Mouse (Mus musculus) brown adipose tissue, adult 24 weeks (tissue): Measurements from ENCODE around the gene Tbc1d13. TPM values are rescaled to one million over a fixed set of nuclear protein-coding genes. Genes with fewer than 3 reads are reported as not detected.
"Not testable (repeated sequence)": the region's sequence is repeated elsewhere in the genome, so short reads cannot be mapped to it uniquely, and the experiment has no call there.

Experiments used
- H3K27ac ChIP-seq: fragments of 200-500 bp; replicated peaks from 2 replicates; pipeline ENCODE4 v1.5.1; 2012; ENCODE audit warnings: low read depth, mild to moderate bottlenecking, low read length
- H3K4me1 ChIP-seq: fragments of 200-500 bp; 2 replicates; pipeline ENCODE4 v1.6.1; 2012; ENCODE audit warnings: low read length, mixed read lengths; ENCODE audit not compliant: control insufficient read depth, insufficient read depth, insufficient read length
- H3K4me3 ChIP-seq: fragments of 200-500 bp; 2 replicates; pipeline ENCODE4 v1.5.1; 2012; ENCODE audit warnings: low read depth, mild to moderate bottlenecking, low read length, moderate library complexity; ENCODE audit not compliant: insufficient read depth
- polyA plus RNA-seq: library from polyadenylated mRNA; stranded (reverse); fragments of >200 nt; gene quantifications from 2 replicates; pipeline ENCODE4 v1.2.4, GENCODE M21; 2012; ENCODE audit not compliant: missing spikeins, insufficient read depth, insufficient read length

The Tbc1d13 gene
- polyA plus RNA-seq, 1 experiment: 38.6 TPM

GRCm38 (mm10) chr2:30147466-30147865 lies 13.9 kb downstream of the Tbc1d13 start:
- H3K4me1 ChIP-seq: peaks cover 8% of the 10 kb centered on the region; the same call in 1 of the 2 replicates
- no peak overlapping the region for H3K4me3 ChIP-seq
- H3K27ac ChIP-seq: peak overlapping the region; percentile 55

DNA sequence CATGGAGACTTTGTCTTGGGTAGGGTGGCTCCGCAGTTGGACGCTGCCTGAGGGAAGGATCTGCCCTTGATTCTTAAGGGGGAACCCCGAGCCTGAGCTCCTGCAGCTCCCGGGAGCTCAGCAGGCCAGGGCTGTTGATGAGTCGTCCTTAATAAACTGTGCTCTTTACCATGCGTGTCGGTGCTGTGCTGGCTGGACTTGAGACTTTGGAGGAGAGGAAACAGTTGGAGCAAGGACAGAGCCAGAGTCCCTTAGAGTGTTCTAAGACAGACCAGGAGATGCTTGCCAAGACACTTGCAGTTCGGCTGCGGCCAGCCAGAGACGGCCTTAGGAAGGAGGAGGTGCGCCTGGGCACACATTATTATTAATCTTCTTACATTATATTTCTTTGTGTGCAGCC lies 18.3 kb downstream of the Tbc1d13 start:
- peaks cover 10% of the 10 kb centered on the region for H3K4me1 ChIP-seq
- no peak overlapping the region for H3K4me3 ChIP-seq
- no peak overlapping the region for H3K27ac ChIP-seq

DNA sequence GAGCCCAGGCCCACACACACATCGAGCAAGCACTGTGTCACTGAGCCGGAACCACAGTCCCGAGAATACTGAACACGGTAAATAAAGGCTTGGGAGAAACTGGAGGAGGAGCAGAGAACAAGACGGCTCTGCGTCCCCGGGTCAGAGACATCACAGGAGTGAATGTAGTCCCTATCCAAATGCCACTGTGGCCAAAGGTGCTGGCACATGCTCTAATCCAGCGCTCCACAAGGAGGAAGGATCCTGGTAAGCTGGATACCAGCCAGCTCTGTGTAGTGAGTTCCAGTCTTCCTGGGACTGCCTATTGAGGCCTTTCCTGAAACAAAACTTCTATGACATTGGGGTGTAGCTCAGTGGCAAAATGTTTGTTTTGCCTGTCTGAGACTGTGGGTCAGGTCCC lies 19.1 kb downstream of the Tbc1d13 start:
- Histone ChIP-seq H3K4me3 (no peak overlapping the region), H3K27ac (peak overlapping the region; percentile 15), H3K4me1 (peaks cover 10% of the 10 kb centered on the region)

DNA sequence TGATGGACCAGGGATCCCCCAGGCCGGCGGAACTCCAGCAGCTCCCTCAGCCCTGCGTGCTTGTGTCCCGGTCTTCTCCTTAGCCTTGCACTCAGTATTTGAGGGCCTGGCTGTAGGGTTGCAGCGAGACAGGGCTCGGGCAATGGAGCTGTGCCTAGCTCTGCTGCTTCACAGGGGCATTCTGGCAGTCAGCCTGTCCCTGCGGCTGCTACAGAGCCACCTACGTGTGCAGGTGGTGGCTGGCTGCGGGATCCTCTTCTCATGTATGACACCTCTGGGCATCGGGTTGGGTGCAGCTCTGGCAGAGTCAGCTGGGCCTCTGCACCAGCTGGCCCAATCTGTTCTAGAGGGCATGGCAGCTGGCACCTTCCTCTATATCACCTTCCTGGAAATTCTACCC lies 26.3 kb downstream of the Tbc1d13 start:
- not testable (repeated sequence) for H3K4me3 ChIP-seq, H3K27ac ChIP-seq, H3K4me1 ChIP-seq

GRCm38 (mm10) chr2:30161809-30162208 lies 28.3 kb downstream of the Tbc1d13 start:
- H3K4me3 ChIP-seq: no peak overlapping the region
- no peak overlapping the region for H3K27ac ChIP-seq
- no peaks in the 10 kb centered on the region for H3K4me1 ChIP-seq

GRCm38 (mm10) chr2:30164340-30164932 lies 30.9 kb downstream of the Tbc1d13 start:
- Histone ChIP-seq H3K4me1 (no peaks in the 10 kb centered on the region), H3K27ac (no peak overlapping the region)

GRCm38 (mm10) chr2:30166677-30167076 lies 33.1 kb downstream of the Tbc1d13 start:
- H3K27ac ChIP-seq: no peak overlapping the region
- no peak overlapping the region for H3K4me3 ChIP-seq
- H3K4me1 ChIP-seq: no peaks in the 10 kb centered on the region

More at GRCm38 (mm10) chr2:30164340-30164932, 30.9 kb downstream of the Tbc1d13 start:
- H3K4me3 ChIP-seq: no peak overlapping the region

DNA sequence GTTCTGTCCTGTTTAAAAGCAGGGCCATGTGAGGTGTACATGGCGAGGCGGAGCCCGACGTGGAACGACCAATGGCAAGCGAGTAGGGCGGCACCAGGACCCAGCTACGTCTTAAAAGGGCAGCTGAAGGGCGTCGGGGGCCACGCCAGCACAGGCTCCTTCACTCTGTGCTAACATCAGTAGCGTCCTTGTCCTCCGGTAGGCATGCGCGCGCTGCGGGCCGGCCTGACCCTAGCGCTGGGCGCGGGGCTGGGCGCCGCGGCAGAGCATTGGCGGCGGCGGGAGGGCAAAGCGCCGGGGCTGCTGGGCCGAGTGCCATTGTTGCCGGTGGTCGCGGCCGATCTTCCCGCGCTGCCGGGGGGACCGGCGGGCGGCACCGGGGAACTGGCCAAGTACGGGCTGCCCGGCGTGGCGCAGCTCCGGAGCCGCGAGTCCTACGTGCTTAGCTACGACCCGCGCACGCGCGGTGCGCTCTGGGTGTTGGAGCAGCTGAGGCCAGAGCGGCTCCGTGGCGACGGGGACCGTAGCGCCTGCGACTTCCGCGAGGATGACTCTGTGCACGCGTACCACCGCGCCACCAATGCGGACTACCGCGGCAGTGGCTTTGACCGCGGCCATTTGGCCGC lies 37.9 kb downstream of the Tbc1d13 start, which contains the start of gene Endog:
TSS of gene Endog (plus strand) at position 123 of the 626 bp plus-strand sequence.
- H3K4me1 ChIP-seq: peaks cover 3% of the 10 kb centered on the region; the same call in 1 of the 2 replicates
- H3K27ac ChIP-seq: peak within 1 kb of the TSS; percentile 60
- H3K4me3 ChIP-seq: peak within 1 kb of the TSS; percentile 72

DNA sequence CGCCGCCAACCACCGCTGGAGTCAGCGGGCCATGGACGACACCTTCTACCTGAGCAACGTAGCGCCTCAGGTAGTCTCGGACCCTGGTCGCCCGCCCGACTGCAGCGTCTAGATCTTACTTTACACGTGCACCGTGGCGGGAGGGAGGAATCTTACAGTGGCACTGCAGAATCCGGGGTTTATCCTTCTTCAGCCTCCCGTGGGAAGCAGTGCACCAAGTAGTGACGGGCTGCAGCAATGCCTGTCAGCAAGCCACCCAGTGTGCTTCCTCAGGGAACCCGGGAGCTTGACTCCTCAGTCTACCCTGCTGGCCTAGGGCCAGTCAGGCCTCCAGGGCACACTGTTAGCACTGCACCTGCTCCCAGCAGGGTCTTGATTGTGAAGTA lies 38.4 kb downstream of the Tbc1d13 start:
- Histone ChIP-seq H3K27ac (no peak overlapping the region), H3K4me3 (peak overlapping the region; percentile 72), H3K4me1 (peaks cover 3% of the 10 kb centered on the region)

GRCm38 (mm10) chr2:30173541-30174240 lies 40.1 kb downstream of the Tbc1d13 start:
- Histone ChIP-seq H3K4me3 (no peak overlapping the region), H3K27ac (no peak overlapping the region), H3K4me1 (peaks cover 12% of the 10 kb centered on the region)

DNA sequence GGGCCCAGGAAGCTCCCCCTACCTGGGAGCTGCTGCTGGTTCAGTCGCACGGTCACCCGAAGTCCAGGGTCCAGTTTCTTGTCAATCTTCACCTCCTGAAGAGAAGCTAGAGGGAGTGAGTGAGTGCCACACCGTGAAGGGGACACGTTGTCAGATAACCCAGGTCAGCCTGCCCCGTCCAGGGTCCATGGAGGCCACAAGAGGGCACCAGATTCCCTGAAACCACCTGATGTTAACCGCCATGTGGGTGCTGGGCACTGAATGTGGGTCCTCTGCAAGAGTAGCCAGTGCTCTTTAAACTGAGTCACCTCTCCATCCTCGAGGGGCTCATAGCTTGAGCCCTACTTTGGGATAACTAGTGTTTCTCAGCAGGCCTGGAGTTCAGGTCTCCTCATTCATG lies 42.4 kb downstream of the Tbc1d13 start:
- no peak overlapping the region for H3K27ac ChIP-seq
- peaks cover 12% of the 10 kb centered on the region for H3K4me1 ChIP-seq
- H3K4me3 ChIP-seq: no peak overlapping the region

DNA sequence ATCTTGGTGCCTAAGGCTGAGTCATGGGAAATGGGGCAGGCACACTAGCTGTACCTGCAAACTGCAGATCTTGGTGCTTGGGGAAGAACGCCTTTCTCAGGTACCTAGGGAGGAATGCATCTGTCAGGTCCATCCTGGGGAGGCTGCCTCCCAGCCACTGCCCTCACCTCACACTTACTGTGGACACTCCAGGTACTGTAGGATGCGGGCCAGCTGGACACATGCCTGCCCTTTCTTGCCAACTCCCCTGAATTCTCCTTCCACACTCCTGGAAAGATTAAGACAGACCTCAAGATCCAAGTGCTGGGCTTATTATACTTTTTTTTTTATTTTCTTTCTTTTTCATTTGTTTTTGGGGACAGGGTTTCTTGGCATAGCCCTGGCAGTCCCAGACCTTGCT lies 43.0 kb downstream of the Tbc1d13 start:
- no peak overlapping the region for H3K27ac ChIP-seq
- no peak overlapping the region for H3K4me3 ChIP-seq
- peaks cover 12% of the 10 kb centered on the region for H3K4me1 ChIP-seq

- H3K4me3 ChIP-seq: peak within 1 kb of the TSS; percentile 86
- peaks cover 9% of the 10 kb centered on the region for H3K4me1 ChIP-seq
- no peak within 1 kb of the TSS for H3K27ac ChIP-seq
Measured at GRCm38 (mm10) chr2:30177700-30178675, 44.4 kb downstream of the Tbc1d13 start, which contains the start of gene Spout1. Gene Spout1, minus strand, starts transcription at chr2:30178459.

DNA sequence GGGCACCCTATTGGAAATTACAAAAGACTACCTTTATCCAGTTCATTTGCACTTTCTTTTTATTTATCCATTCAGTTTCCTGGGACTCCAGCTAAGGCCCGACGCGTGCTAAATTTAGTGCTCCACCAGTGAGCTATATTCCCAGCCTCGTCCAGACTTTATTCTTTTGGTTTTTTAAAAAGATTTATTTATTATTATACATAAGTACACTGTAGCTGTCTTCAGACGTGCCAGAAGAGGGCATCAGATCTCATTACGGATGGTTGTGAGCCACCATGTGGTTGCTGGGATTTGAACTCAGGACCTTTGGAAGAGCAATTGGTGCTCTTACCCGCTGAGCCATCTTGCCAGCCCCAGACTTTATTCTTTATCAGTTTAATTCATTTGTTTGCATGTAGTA lies 45.2 kb downstream of the Tbc1d13 start:
- not testable (repeated sequence) for H3K27ac ChIP-seq, H3K4me1 ChIP-seq
- peak overlapping the region; percentile 7 for H3K4me3 ChIP-seq

DNA sequence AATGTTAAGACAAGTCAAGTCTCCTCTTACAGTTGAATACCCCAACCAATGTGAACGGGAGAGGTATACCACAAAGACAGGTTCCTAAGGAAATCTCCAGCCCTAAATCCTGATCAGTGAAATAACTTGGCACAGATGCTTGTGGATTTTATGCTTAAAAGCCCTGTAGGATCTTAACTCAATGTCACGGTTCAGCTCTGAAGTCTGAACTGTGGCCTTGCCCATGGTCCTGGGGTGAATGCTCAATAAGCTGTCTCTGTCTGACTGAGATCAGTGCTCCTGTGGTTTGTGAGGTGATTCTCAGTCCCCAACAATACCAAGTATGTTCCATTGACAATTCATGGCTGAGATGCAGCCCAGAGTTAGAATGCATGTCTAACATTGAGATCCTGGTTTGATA lies 48.9 kb downstream of the Tbc1d13 start:
- Histone ChIP-seq H3K4me1 (peaks cover 4% of the 10 kb centered on the region), H3K4me3 (no peak overlapping the region), H3K27ac (no peak overlapping the region)
